Mouse (Mus musculus): ENCODE results near the gene Slc39a11.

DNA sequence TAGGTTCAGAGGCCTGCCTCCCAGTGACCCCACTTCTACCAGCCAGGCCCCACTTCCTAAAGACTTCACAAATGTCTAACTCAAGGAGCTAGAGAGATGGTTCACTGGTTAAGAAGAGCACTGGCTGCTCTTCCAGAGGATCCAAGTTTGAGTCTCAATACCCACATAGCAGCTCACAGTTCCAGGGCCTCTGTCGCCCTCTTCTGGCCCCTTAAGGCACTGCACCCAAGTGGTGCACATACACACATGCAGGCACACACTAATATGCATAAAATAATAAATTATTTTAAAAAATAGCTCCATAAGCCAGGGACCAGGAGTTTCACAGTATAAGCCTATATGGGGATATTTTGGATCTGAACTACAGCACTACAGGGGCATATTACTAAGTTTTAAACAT is 252.5 kb downstream of the Slc39a11 start:
- peak; percentile 39 for TF ChIP-seq CTCF (IDR thresholded peaks at IDR 0.05; ENCODE audit: low read depth)
- TF ChIP-seq EP300 (optimal IDR thresholded peaks at IDR 0.05) = no peak
